Mouse (Mus musculus): ENCODE results near the gene Arl6ip4. TPM values are rescaled to one million over a fixed set of nuclear protein-coding genes. Genes with fewer than 3 reads are reported as not detected.

Arl6ip4 gene
- polyA plus RNA-seq, 1 experiment from 2014 or later: 74.6 TPM

DNA sequence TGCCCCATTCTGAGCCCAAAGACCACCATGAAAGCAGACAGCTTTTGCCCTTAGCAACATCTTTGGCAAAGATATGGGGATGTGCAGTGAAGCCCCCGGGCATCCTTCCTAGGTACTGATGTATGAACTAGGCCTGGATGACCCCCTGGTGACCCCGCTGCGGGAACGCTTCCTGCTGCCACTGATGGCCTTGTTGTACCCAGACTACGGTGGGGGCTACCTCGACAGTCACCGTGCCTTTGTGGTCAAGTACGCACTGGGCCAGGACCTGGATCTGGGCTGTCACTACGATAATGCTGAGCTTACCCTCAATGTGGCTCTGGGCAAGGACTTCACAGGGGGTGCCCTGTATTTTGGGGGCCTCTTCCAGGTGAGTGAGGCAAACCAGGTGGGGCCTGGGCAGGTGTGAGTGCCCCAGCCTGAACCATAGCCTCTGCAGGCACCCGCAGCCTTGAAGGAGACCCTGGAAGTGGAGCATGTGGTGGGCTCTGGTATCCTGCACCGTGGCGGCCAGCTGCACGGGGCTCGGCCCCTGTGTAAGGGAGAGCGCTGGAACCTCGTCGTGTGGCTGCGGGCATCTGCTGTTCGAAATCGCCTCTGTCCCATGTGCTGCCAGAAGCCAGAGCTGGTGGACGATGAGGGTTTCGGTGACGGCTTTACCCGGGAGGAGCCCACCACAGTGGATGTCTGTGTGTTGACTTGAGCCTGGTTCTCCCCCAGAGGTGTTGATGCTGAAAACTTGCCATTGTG, 1.4 kb upstream of the Arl6ip4 start:
- no peak overlapping the region for H3K9ac ChIP-seq (ENCODE audit: low read depth, low read length)
- H3K4me2 ChIP-seq: no peak overlapping the region
- ATAC-seq (replicated peaks; ENCODE audit: insufficient number of reproducible peaks, low FRiP score, low TSS enrichment): no peak
- H3K4me3 ChIP-seq (ENCODE audit: low read depth, low read length): no peak overlapping the region
- H3K36me3 ChIP-seq (ENCODE audit: control insufficient read depth, insufficient read depth, low read length): peaks cover 12% of the 10 kb centered on the region
- H3K27me3 ChIP-seq (ENCODE audit: control insufficient read depth, insufficient read depth, low read length): no peaks in the 10 kb centered on the region
- 89% methylated on average over 24 of the region's 24 CpGs for WGBS (ENCODE audit: insufficient replicate concordance)
- H3K9me3 ChIP-seq (replicated peaks; ENCODE audit: control insufficient read depth, low read length): no peaks in the 10 kb centered on the region
- no peak overlapping the region for H3K27ac ChIP-seq (ENCODE audit: low read depth, low read length)
- peaks cover 25% of the 10 kb centered on the region for H3K4me1 ChIP-seq (ENCODE audit: control insufficient read depth, insufficient read depth, low read length)

DNA sequence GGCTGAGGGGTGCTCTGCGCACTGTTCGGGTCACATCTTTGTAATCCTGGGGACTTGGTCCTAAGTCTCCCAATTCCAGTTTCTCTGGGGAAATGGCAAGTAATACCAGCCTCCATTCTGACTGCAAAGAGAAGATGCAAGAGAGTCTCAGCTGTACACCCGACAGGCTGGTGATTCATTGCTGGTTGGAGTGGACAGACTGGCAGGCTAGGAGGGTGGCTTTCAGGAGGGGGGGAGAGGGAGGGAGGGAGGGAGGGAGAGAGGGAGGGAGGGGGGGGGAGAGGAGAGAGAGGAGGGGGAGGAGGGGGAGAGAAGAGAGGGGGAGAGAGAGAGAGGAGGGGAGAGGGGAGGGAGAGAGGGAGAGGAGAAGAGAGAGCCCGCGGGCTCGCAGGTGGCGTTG, 358 bp upstream of the Arl6ip4 start:
- Histone ChIP-seq H3K4me1 (ENCODE audit: control insufficient read depth, insufficient read depth, low read length) (peaks cover 25% of the 10 kb centered on the region), H3K9ac (ENCODE audit: low read depth, low read length) (peak overlapping the region; percentile 97), H3K36me3 (ENCODE audit: control insufficient read depth, insufficient read depth, low read length) (peaks cover 17% of the 10 kb centered on the region), H3K27ac (ENCODE audit: low read depth, low read length) (no peak overlapping the region; the same call in 1 of the 2 replicates), H3K4me3 (ENCODE audit: low read depth, low read length) (peak overlapping the region; percentile 96), H3K9me3 (replicated peaks; ENCODE audit: control insufficient read depth, low read length) (no peaks in the 10 kb centered on the region), H3K27me3 (ENCODE audit: control insufficient read depth, insufficient read depth, low read length) (no peaks in the 10 kb centered on the region), H3K4me2 (peak overlapping the region; percentile 99)
- ATAC-seq (replicated peaks; ENCODE audit: insufficient number of reproducible peaks, low FRiP score, low TSS enrichment): no peak
- WGBS (ENCODE audit: insufficient replicate concordance): 20% methylated on average over 7 of the region's 7 CpGs

DNA sequence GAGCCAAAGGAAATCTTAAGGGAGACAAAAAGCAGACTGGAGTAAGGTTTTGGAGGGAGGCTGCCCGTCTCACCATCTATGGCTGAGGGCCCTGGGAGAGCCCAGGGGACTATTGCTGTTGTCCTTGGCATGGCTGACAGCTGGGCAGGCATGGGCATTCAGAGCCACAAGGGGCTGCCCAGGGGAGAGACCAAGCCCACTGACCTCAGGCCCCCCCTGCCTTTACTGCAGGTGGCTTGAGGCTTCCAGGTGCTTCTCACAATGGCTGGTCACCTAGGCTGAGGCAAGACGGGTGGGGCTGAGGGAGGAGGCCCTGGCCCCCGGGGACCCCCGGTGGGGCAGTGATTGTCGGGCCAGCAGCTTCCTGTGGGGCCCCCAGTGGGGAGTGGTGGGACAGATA, 3.3 kb downstream of the Arl6ip4 start:
- H3K27me3 ChIP-seq (ENCODE audit: control insufficient read depth, insufficient read depth, low read length): no peaks in the 10 kb centered on the region
- H3K4me1 ChIP-seq (ENCODE audit: control insufficient read depth, insufficient read depth, low read length): peaks cover 16% of the 10 kb centered on the region
- H3K9me3 ChIP-seq (replicated peaks; ENCODE audit: control insufficient read depth, low read length): no peaks in the 10 kb centered on the region
- H3K27ac ChIP-seq (ENCODE audit: low read depth, low read length): no peak overlapping the region
- H3K4me3 ChIP-seq (ENCODE audit: low read depth, low read length): no peak overlapping the region
- WGBS (ENCODE audit: insufficient replicate concordance): 69% methylated on average over 5 of the region's 5 CpGs
- no peak for ATAC-seq (replicated peaks; ENCODE audit: insufficient number of reproducible peaks, low FRiP score, low TSS enrichment)
- peaks cover 34% of the 10 kb centered on the region for H3K36me3 ChIP-seq (ENCODE audit: control insufficient read depth, insufficient read depth, low read length)
- H3K9ac ChIP-seq (ENCODE audit: low read depth, low read length): no peak overlapping the region
- no peak overlapping the region for H3K4me2 ChIP-seq

DNA sequence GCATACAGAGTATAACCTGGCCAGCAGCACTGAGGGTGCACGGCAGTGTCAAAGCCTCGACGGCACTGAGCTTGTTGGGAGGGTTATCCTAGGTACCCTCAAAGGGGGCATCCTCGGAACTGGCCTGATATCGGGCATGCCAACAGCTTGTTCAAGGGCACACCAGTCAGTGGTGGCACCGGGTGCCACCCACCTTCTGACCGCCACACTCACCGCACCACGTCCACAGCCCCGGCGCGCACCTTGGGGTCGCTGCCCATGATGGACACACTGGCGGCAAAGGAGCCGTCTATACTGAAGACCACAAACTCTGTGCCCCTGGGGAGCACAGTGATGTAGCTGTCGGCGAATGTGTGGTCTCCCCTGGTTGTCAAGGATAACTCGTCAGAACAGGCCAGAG, 6.5 kb downstream of the Arl6ip4 start:
- 91% methylated on average over 18 of the region's 18 CpGs for WGBS (ENCODE audit: insufficient replicate concordance)

DNA sequence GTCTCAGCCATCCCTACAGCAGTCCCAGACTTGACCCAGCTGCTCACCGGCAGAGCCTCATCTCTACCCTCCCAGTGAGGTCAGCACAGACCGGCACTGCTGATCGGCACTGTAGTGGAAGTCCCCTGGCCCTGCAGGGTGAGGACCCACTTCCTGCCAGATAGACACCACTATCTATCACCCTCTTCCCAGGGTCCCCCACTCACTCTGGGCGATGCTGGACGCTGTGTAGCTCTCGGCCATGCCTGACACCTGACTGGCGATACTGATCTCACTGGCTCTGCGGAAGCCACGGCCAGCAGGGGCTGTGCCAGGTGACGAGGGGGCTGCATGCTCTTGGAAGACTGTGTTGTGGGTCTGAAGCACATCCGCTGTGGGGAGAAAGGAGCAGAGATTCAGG, 9.2 kb downstream of the Arl6ip4 start:
- no peak overlapping the region for H3K4me3 ChIP-seq (ENCODE audit: low read depth, low read length)
- no peaks in the 10 kb centered on the region for H3K4me1 ChIP-seq (ENCODE audit: control insufficient read depth, insufficient read depth, low read length)
- no peak for ATAC-seq (replicated peaks; ENCODE audit: insufficient number of reproducible peaks, low FRiP score, low TSS enrichment)
- H3K4me2 ChIP-seq: no peak overlapping the region
- H3K27ac ChIP-seq (ENCODE audit: low read depth, low read length): no peak overlapping the region
- H3K9ac ChIP-seq (ENCODE audit: low read depth, low read length): no peak overlapping the region
- H3K9me3 ChIP-seq (replicated peaks; ENCODE audit: control insufficient read depth, low read length): no peaks in the 10 kb centered on the region
- H3K27me3 ChIP-seq (ENCODE audit: control insufficient read depth, insufficient read depth, low read length): no peaks in the 10 kb centered on the region
- H3K36me3 ChIP-seq (ENCODE audit: control insufficient read depth, insufficient read depth, low read length): peaks cover 39% of the 10 kb centered on the region
- 75% methylated on average over 11 of the region's 11 CpGs for WGBS (ENCODE audit: insufficient replicate concordance)

More for the DNA sequence above, 6.5 kb downstream of the Arl6ip4 start:
- H3K4me3 ChIP-seq (ENCODE audit: low read depth, low read length): no peak overlapping the region
- peaks cover 2% of the 10 kb centered on the region for H3K4me1 ChIP-seq (ENCODE audit: control insufficient read depth, insufficient read depth, low read length)
- H3K9ac ChIP-seq (ENCODE audit: low read depth, low read length): no peak overlapping the region
- no peak for ATAC-seq (replicated peaks; ENCODE audit: insufficient number of reproducible peaks, low FRiP score, low TSS enrichment)
- no peak overlapping the region for H3K27ac ChIP-seq (ENCODE audit: low read depth, low read length)
- no peak overlapping the region for H3K4me2 ChIP-seq
- H3K27me3 ChIP-seq (ENCODE audit: control insufficient read depth, insufficient read depth, low read length): no peaks in the 10 kb centered on the region
- peaks cover 37% of the 10 kb centered on the region for H3K36me3 ChIP-seq (ENCODE audit: control insufficient read depth, insufficient read depth, low read length)
- H3K9me3 ChIP-seq (replicated peaks; ENCODE audit: control insufficient read depth, low read length): no peaks in the 10 kb centered on the region

DNA sequence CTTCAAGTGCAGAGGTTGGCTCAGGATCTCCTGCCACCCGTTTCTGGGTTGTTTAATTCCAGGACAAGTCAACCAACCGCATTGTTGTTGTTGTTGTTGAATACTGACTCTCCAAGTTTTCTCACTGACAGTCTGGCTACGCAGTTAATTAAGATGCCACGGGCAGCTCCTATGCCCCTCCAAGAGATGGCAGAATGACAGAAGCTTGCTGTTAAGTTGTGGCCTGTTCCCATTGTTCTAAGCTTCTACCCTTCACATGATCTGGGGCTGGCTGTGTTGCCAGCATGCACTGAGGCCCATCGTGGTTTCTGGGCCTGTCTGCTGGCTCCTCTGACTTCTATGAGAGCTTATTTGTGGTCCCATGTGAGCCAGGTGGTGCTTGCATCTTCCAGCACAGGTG, 18.4 kb downstream of the Arl6ip4 start:
- Histone ChIP-seq H3K9me3 (replicated peaks; ENCODE audit: control insufficient read depth, low read length) (no peaks in the 10 kb centered on the region), H3K27ac (ENCODE audit: low read depth, low read length) (no peak overlapping the region), H3K27me3 (ENCODE audit: control insufficient read depth, insufficient read depth, low read length) (no peaks in the 10 kb centered on the region), H3K4me2 (no peak overlapping the region), H3K4me1 (ENCODE audit: control insufficient read depth, insufficient read depth, low read length) (no peaks in the 10 kb centered on the region), H3K9ac (ENCODE audit: low read depth, low read length) (no peak overlapping the region), H3K36me3 (ENCODE audit: control insufficient read depth, insufficient read depth, low read length) (peaks cover 16% of the 10 kb centered on the region), H3K4me3 (ENCODE audit: low read depth, low read length) (no peak overlapping the region)
- ATAC-seq (replicated peaks; ENCODE audit: insufficient number of reproducible peaks, low FRiP score, low TSS enrichment): no peak
- 87% methylated on average over 5 of the region's 5 CpGs for WGBS (ENCODE audit: insufficient replicate concordance)

DNA sequence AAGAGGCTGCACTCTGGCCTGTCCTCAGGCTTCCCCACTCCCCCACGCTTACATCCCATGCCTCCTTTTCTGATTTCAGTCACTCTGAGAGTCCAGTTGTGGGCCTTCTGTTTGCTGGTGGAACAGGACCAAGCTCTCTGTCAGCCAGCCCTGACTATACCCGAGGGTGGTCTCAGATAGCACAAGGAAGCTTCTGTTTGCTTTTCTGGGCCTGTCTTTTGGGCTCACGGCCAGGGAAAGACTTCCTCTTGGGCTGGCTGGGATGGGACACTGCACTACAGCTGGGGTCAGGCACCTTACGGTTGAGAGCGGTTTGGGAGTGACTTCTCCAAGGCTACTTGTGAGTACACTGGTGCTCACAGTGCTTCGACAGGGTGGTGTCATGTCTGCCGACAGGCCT, 22.2 kb downstream of the Arl6ip4 start:
- no peak overlapping the region for H3K9ac ChIP-seq (ENCODE audit: low read depth, low read length)
- no peak for ATAC-seq (replicated peaks; ENCODE audit: insufficient number of reproducible peaks, low FRiP score, low TSS enrichment)
- H3K9me3 ChIP-seq (replicated peaks; ENCODE audit: control insufficient read depth, low read length): no peaks in the 10 kb centered on the region
- 69% methylated on average over 7 of the region's 7 CpGs for WGBS (ENCODE audit: insufficient replicate concordance)
- H3K4me1 ChIP-seq (ENCODE audit: control insufficient read depth, insufficient read depth, low read length): peaks cover 2% of the 10 kb centered on the region; the same call in 1 of the 2 replicates
- no peak overlapping the region for H3K4me3 ChIP-seq (ENCODE audit: low read depth, low read length)
- H3K36me3 ChIP-seq (ENCODE audit: control insufficient read depth, insufficient read depth, low read length): peaks cover 7% of the 10 kb centered on the region
- no peaks in the 10 kb centered on the region for H3K27me3 ChIP-seq (ENCODE audit: control insufficient read depth, insufficient read depth, low read length)
- no peak overlapping the region for H3K4me2 ChIP-seq
- H3K27ac ChIP-seq (ENCODE audit: low read depth, low read length): no peak overlapping the region

DNA sequence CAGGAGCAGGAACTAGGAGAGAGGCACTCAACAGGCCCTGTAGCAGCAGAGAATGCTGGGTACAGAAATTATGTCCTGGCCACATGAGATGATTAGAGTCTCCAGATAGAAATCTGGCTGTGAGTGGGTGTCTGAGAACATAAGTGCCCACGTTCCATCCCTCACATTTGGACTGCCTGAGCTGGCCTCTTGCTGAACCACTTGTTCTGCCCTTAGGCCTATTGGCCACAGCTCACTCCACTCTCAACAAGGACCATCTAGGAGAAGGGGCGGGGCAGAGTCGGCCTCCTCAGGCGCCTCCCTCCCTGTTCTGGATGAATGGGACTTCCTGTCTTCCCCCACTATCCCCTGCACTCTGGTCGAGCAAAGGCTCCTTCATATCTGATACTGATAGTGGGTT, 33.1 kb downstream of the Arl6ip4 start:
- Histone ChIP-seq H3K9ac (ENCODE audit: low read depth, low read length) (no peak overlapping the region), H3K27me3 (ENCODE audit: control insufficient read depth, insufficient read depth, low read length) (no peaks in the 10 kb centered on the region), H3K36me3 (ENCODE audit: control insufficient read depth, insufficient read depth, low read length) (peaks cover 3% of the 10 kb centered on the region; the same call in 1 of the 2 replicates), H3K9me3 (replicated peaks; ENCODE audit: control insufficient read depth, low read length) (no peaks in the 10 kb centered on the region), H3K4me1 (ENCODE audit: control insufficient read depth, insufficient read depth, low read length) (no peaks in the 10 kb centered on the region; the same call in 1 of the 2 replicates), H3K27ac (ENCODE audit: low read depth, low read length) (no peak overlapping the region), H3K4me3 (ENCODE audit: low read depth, low read length) (no peak overlapping the region), H3K4me2 (no peak overlapping the region)
- 44% methylated on average over 5 of the region's 5 CpGs for WGBS (ENCODE audit: insufficient replicate concordance)
- no peak for ATAC-seq (replicated peaks; ENCODE audit: insufficient number of reproducible peaks, low FRiP score, low TSS enrichment)

DNA sequence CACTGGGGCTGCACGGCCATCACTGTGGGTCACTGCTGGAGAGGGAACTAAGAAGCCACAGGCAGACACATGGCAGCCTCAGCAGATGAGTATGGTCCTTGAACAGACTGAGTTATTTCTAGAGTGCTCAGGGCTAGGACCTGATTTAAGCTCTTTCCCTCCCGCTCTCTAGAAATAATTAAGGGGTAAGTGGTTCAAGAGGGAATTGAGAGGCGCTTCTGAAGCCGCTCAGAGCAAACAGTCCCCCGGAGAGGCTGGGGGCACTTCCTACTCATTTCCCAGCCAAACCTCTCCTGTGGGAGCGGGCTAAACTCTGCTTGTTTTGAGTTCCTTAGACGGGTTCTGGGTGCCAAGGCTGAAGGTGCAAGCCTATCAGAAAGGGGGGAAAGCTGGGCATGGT, 35.0 kb downstream of the Arl6ip4 start:
- Histone ChIP-seq H3K27me3 (ENCODE audit: control insufficient read depth, insufficient read depth, low read length) (no peaks in the 10 kb centered on the region), H3K9ac (ENCODE audit: low read depth, low read length) (no peak overlapping the region), H3K4me2 (no peak overlapping the region), H3K27ac (ENCODE audit: low read depth, low read length) (no peak overlapping the region), H3K9me3 (replicated peaks; ENCODE audit: control insufficient read depth, low read length) (no peaks in the 10 kb centered on the region), H3K4me1 (ENCODE audit: control insufficient read depth, insufficient read depth, low read length) (no peaks in the 10 kb centered on the region; the same call in 1 of the 2 replicates), H3K36me3 (ENCODE audit: control insufficient read depth, insufficient read depth, low read length) (peaks cover 3% of the 10 kb centered on the region; the same call in 1 of the 2 replicates), H3K4me3 (ENCODE audit: low read depth, low read length) (no peak overlapping the region)
- ATAC-seq (replicated peaks; ENCODE audit: insufficient number of reproducible peaks, low FRiP score, low TSS enrichment): no peak
- WGBS (ENCODE audit: insufficient replicate concordance): 66% methylated on average over 7 of the region's 7 CpGs
